Mouse (Mus musculus) myocyte (in vitro differentiated cells): Measurements from ENCODE around the gene Zfp654. TPM values are rescaled to one million over a fixed set of nuclear protein-coding genes. Genes with fewer than 3 reads are reported as not detected.
"Not testable (repeated sequence)": the region's sequence is repeated elsewhere in the genome, so short reads cannot be mapped to it uniquely, and the experiment has no call there.

ENCODE experiments used
- H3K27me3 ChIP-seq: one replicate; pipeline ENCODE4 v1.6.1; 2011; ENCODE audit not compliant: control insufficient read depth, insufficient read depth, insufficient read length
- H3K36me3 ChIP-seq: one replicate; pipeline ENCODE4 v1.6.1; 2011; ENCODE audit not compliant: control insufficient read depth, insufficient read depth
- H3K4me2 ChIP-seq: one replicate; pipeline ENCODE4 v1.6.1; 2011; ENCODE audit warnings: low read depth, control low read depth
- H3K4me3 ChIP-seq: one replicate; pipeline ENCODE4 v1.5.1; 2011; ENCODE audit warnings: mild to moderate bottlenecking, control low read depth, moderate library complexity
- H3K79me2 ChIP-seq: one replicate; pipeline ENCODE4 v1.6.1; 2011; ENCODE audit not compliant: control insufficient read depth, insufficient read depth
- H3ac ChIP-seq: one replicate; pipeline ENCODE4 v1.6.1; 2011; ENCODE audit not compliant: control insufficient read depth, insufficient read length
- CEBPB ChIP-seq: IDR thresholded peaks from 2 replicates; pipeline ENCODE4 v1.6.1; 2011; ENCODE audit warnings: mild to moderate bottlenecking, moderate library complexity; ENCODE audit not compliant: poor library complexity, insufficient read depth, severe bottlenecking
- E2F4 ChIP-seq: IDR thresholded peaks from one replicate; pipeline ENCODE4 v1.6.1; 2011; ENCODE audit warnings: mild to moderate bottlenecking, control low read depth, moderate library complexity; ENCODE audit not compliant: insufficient read depth
- MAX ChIP-seq: IDR thresholded peaks from one replicate; pipeline ENCODE4 v1.6.1; 2011; ENCODE audit warnings: low read depth, mild to moderate bottlenecking, control low read depth
- MYOD1 ChIP-seq, 3 experiments: IDR thresholded peaks; one replicate each; pipeline ENCODE4 v1.6.1; 2011; ENCODE audit warnings: control low read depth in 2 of 3, low read depth in 2 of 3, mild to moderate bottlenecking in 2 of 3, moderate library complexity in 1 of 3; ENCODE audit not compliant: insufficient read length in 2 of 3, control insufficient read depth in 1 of 3
- MYOG ChIP-seq, 3 experiments: IDR thresholded peaks; one replicate each; pipeline ENCODE4 v1.6.1; 2011; ENCODE audit warnings: control low read depth in 2 of 3, low read depth in 2 of 3, mild to moderate bottlenecking in 2 of 3; ENCODE audit not compliant: insufficient read length in 2 of 3, control insufficient read depth in 1 of 3, insufficient read depth in 1 of 3
- POLR2A ChIP-seq: IDR thresholded peaks from one replicate; pipeline ENCODE4 v1.6.1; 2011; ENCODE audit warnings: low read depth, mild to moderate bottlenecking, control low read depth, moderate library complexity; ENCODE audit not compliant: insufficient read length
- POLR2AphosphoS2 ChIP-seq: IDR thresholded peaks from one replicate; pipeline ENCODE4 v1.6.1; 2011; ENCODE audit warnings: low read depth, control low read depth; ENCODE audit not compliant: insufficient read length
- REST ChIP-seq: IDR thresholded peaks from one replicate; pipeline ENCODE4 v1.6.1; 2011; ENCODE audit warnings: mild to moderate bottlenecking, control low read depth, moderate library complexity; ENCODE audit not compliant: insufficient read depth, insufficient read length
- SRF ChIP-seq: IDR thresholded peaks from one replicate; pipeline ENCODE4 v1.6.1; 2011; ENCODE audit warnings: low read depth; ENCODE audit not compliant: control insufficient read depth, insufficient read length
- TCF12 ChIP-seq: IDR thresholded peaks from one replicate; pipeline ENCODE4 v1.6.1; 2011; ENCODE audit warnings: mild to moderate bottlenecking, control low read depth; ENCODE audit not compliant: poor library complexity, insufficient read depth, severe bottlenecking
- TCF3 ChIP-seq: IDR thresholded peaks from one replicate; pipeline ENCODE4 v1.6.1; 2011; ENCODE audit warnings: low read depth, control low read depth; ENCODE audit not compliant: insufficient read length
- USF1 ChIP-seq: IDR thresholded peaks from one replicate; pipeline ENCODE4 v1.6.1; 2011; ENCODE audit warnings: low read depth, mild to moderate bottlenecking, control low read depth, moderate library complexity
- polyA plus RNA-seq: library from polyadenylated mRNA; unstranded; fragments of >200 nt; fragmentation: generic; extraction: Trizol; gene quantifications from one replicate; pipeline ENCODE4 v1.2.1, GENCODE M21; 2012; ENCODE audit warnings: missing spikeins

The Zfp654 gene
- polyA plus RNA-seq, 1 experiment: 1.3 TPM

GRCm38 (mm10) chr16:64869621-64870020, 18.2 kb upstream of the Zfp654 start:
- Histone ChIP-seq H3K27me3 (no peaks in the 10 kb centered on the region), H3K36me3 (no peaks in the 10 kb centered on the region), H3K79me2 (no peaks in the 10 kb centered on the region), H3K4me2 (no peak overlapping the region), H3ac (no peak overlapping the region), H3K4me3 (no peak overlapping the region)
- TF ChIP-seq USF1: no peak
- TF ChIP-seq TCF3: no peak
- TF ChIP-seq POLR2A: no peak
- TF ChIP-seq MYOG (IDR thresholded peaks at IDR 0.05; ENCODE audit: control insufficient read depth in 1 of 3, insufficient read depth in 1 of 3, insufficient read length in 2 of 3, low read depth in 2 of 3): no peak
- TF ChIP-seq MYOD1 (IDR thresholded peaks at IDR 0.05; ENCODE audit: control insufficient read depth in 1 of 3, insufficient read length in 2 of 3, low read depth in 2 of 3): no peak
- TF ChIP-seq CEBPB: no peak
- no peak for TF ChIP-seq POLR2AphosphoS2
- no peak for TF ChIP-seq E2F4
- TF ChIP-seq TCF12: no peak
- TF ChIP-seq SRF: no peak

GRCm38 (mm10) chr16:64868613-64869012, 17.2 kb upstream of the Zfp654 start:
- Histone ChIP-seq H3K79me2 (no peaks in the 10 kb centered on the region), H3K4me2 (no peak overlapping the region), H3K4me3 (no peak overlapping the region), H3K27me3 (no peaks in the 10 kb centered on the region), H3ac (no peak overlapping the region), H3K36me3 (no peaks in the 10 kb centered on the region)
- TF ChIP-seq CEBPB (no peak), TCF3 (no peak), E2F4 (no peak), USF1 (no peak), SRF (no peak), MAX (no peak), MYOD1 (IDR thresholded peaks at IDR 0.05; ENCODE audit: control insufficient read depth in 1 of 3, insufficient read length in 2 of 3, low read depth in 2 of 3) (no peak), MYOG (IDR thresholded peaks at IDR 0.05; ENCODE audit: control insufficient read depth in 1 of 3, insufficient read depth in 1 of 3, insufficient read length in 2 of 3, low read depth in 2 of 3) (no peak), TCF12 (no peak), REST (no peak), POLR2AphosphoS2 (no peak), POLR2A (no peak)

GRCm38 (mm10) chr16:64865841-64866240, 14.4 kb upstream of the Zfp654 start:
- not testable (repeated sequence) for H3K36me3 ChIP-seq, H3K4me2 ChIP-seq, H3K27me3 ChIP-seq, H3ac ChIP-seq, H3K4me3 ChIP-seq, H3K79me2 ChIP-seq

GRCm38 (mm10) chr16:64856946-64857345, 5.5 kb upstream of the Zfp654 start:
- Histone ChIP-seq H3K27me3 (no peaks in the 10 kb centered on the region), H3ac (no peak overlapping the region), H3K4me3 (no peak overlapping the region), H3K4me2 (no peak overlapping the region), H3K79me2 (peaks cover 38% of the 10 kb centered on the region), H3K36me3 (peaks cover 36% of the 10 kb centered on the region)
- TF ChIP-seq POLR2A (no peak), USF1 (no peak), MYOD1 (IDR thresholded peaks at IDR 0.05; ENCODE audit: control insufficient read depth in 1 of 3, insufficient read length in 2 of 3, low read depth in 2 of 3) (no peak), CEBPB (no peak), MYOG (IDR thresholded peaks at IDR 0.05; ENCODE audit: control insufficient read depth in 1 of 3, insufficient read depth in 1 of 3, insufficient read length in 2 of 3, low read depth in 2 of 3) (no peak), MAX (no peak), TCF3 (no peak), REST (no peak), E2F4 (no peak), TCF12 (no peak), POLR2AphosphoS2 (no peak), SRF (no peak)

- no peak for TF ChIP-seq POLR2AphosphoS2
- no peak for TF ChIP-seq E2F4
- no peak for TF ChIP-seq CEBPB
- TF ChIP-seq SRF: no peak
- no peak for TF ChIP-seq POLR2A
- TF ChIP-seq MYOG (IDR thresholded peaks at IDR 0.05; ENCODE audit: control insufficient read depth in 1 of 3, insufficient read depth in 1 of 3, insufficient read length in 2 of 3, low read depth in 2 of 3): no peak
- TF ChIP-seq TCF12: no peak
- no peak for TF ChIP-seq REST
- no peak for TF ChIP-seq USF1
- TF ChIP-seq TCF3: no peak
- no peak for TF ChIP-seq MAX
- no peak for TF ChIP-seq MYOD1 (IDR thresholded peaks at IDR 0.05; ENCODE audit: control insufficient read depth in 1 of 3, insufficient read length in 2 of 3, low read depth in 2 of 3)
- Histone ChIP-seq H3K4me3 (peak overlapping the region; percentile 88), H3K36me3 (peaks cover 35% of the 10 kb centered on the region), H3K79me2 (peaks cover 70% of the 10 kb centered on the region), H3K4me2 (peak overlapping the region; percentile 61), H3K27me3 (no peaks in the 10 kb centered on the region), H3ac (peak overlapping the region; percentile 90)
Observed at GRCm38 (mm10) chr16:64852891-64853290, 1.4 kb upstream of the Zfp654 start.
